Mouse (Mus musculus): ENCODE measurements around the gene Ccdc87. TPM values are rescaled to one million over a fixed set of nuclear protein-coding genes. Genes with fewer than 3 reads are reported as not detected.

The Ccdc87 gene
- polyA plus RNA-seq, 1 experiment from 2014 or later, result 0.20 TPM

- H3K27me3 ChIP-seq, result peaks cover 16% of the 10 kb centered on the region
- no peak for ATAC-seq (ENCODE audit: borderline replicate concordance, extremely low read depth, low FRiP score, low TSS enrichment)
- no peak overlapping the region for H3K27ac ChIP-seq
- 79% methylated on average over 9 of the region's 9 CpGs for WGBS
- H3K4me2 ChIP-seq, result no peak overlapping the region
- H3K36me3 ChIP-seq, result no peaks in the 10 kb centered on the region
- no peak overlapping the region for H3K4me3 ChIP-seq
- H3K9ac ChIP-seq, result no peak overlapping the region
- H3K9me3 ChIP-seq, result no peaks in the 10 kb centered on the region
- H3K4me1 ChIP-seq, result peaks cover 5% of the 10 kb centered on the region; the same call in 1 of the 2 replicates
These were observed 1.7 kb downstream of the Ccdc87 start for GRCm38 (mm10) chr19:4840848-4841247.

- Histone ChIP-seq H3K9ac (no peak overlapping the region), H3K4me1 (peaks cover 5% of the 10 kb centered on the region; the same call in 1 of the 2 replicates), H3K27ac (no peak overlapping the region), H3K4me3 (no peak overlapping the region), H3K27me3 (peaks cover 20% of the 10 kb centered on the region), H3K36me3 (no peaks in the 10 kb centered on the region), H3K9me3 (no peaks in the 10 kb centered on the region), H3K4me2 (no peak overlapping the region)
- WGBS, result 52% methylated on average over 2 of the region's 2 CpGs
- ATAC-seq (ENCODE audit: borderline replicate concordance, extremely low read depth, low FRiP score, low TSS enrichment), result no peak
These were observed 3.4 kb downstream of the Ccdc87 start for GRCm38 (mm10) chr19:4842611-4843010.

- peaks cover 13% of the 10 kb centered on the region; the same call in 1 of the 2 replicates for H3K27me3 ChIP-seq
- ATAC-seq (ENCODE audit: borderline replicate concordance, extremely low read depth, low FRiP score, low TSS enrichment), result no peak
- no peak overlapping the region for H3K4me3 ChIP-seq
- WGBS, result 52% methylated on average over 2 of the region's 2 CpGs
- no peak overlapping the region for H3K9ac ChIP-seq
- H3K4me2 ChIP-seq, result no peak overlapping the region
- H3K4me1 ChIP-seq, result no peaks in the 10 kb centered on the region
- no peaks in the 10 kb centered on the region for H3K9me3 ChIP-seq
- H3K36me3 ChIP-seq, result no peaks in the 10 kb centered on the region
- H3K27ac ChIP-seq, result no peak overlapping the region
These were observed 6.7 kb downstream of the Ccdc87 start for GRCm38 (mm10) chr19:4845846-4846245.

GRCm38 (mm10) chr19:4847490-4847889, 8.3 kb downstream of the Ccdc87 start:
- no peaks in the 10 kb centered on the region for H3K4me1 ChIP-seq
- peaks cover 7% of the 10 kb centered on the region; the same call in 1 of the 2 replicates for H3K27me3 ChIP-seq
- no peak overlapping the region for H3K4me2 ChIP-seq
- WGBS, result 30% methylated on average over 7 of the region's 7 CpGs
- H3K27ac ChIP-seq, result no peak overlapping the region
- H3K4me3 ChIP-seq, result no peak overlapping the region
- no peaks in the 10 kb centered on the region for H3K9me3 ChIP-seq
- H3K9ac ChIP-seq, result no peak overlapping the region
- no peak for ATAC-seq (ENCODE audit: borderline replicate concordance, extremely low read depth, low FRiP score, low TSS enrichment)
- no peaks in the 10 kb centered on the region for H3K36me3 ChIP-seq

- Histone ChIP-seq H3K27ac (no peak overlapping the region), H3K9me3 (no peaks in the 10 kb centered on the region), H3K4me3 (no peak overlapping the region), H3K27me3 (peaks cover 21% of the 10 kb centered on the region; the same call in 1 of the 2 replicates), H3K36me3 (no peaks in the 10 kb centered on the region), H3K4me1 (peaks cover 5% of the 10 kb centered on the region; the same call in 1 of the 2 replicates), H3K9ac (no peak overlapping the region), H3K4me2 (no peak overlapping the region)
- 51% methylated on average over 4 of the region's 4 CpGs for WGBS
- no peak for ATAC-seq (ENCODE audit: borderline replicate concordance, extremely low read depth, low FRiP score, low TSS enrichment)
These were observed 10.6 kb downstream of the Ccdc87 start for GRCm38 (mm10) chr19:4849800-4850199.

GRCm38 (mm10) chr19:4850281-4850680, 11.1 kb downstream of the Ccdc87 start:
- no peak overlapping the region for H3K4me3 ChIP-seq

GRCm38 (mm10) chr19:4854552-4855469, 15.6 kb downstream of the Ccdc87 start, which contains the start of gene Ctsf:
Gene Ctsf (plus strand): TSS chr19:4855130.
- peak within 1 kb of the TSS; percentile 52 for H3K9ac ChIP-seq
- peak; percentile 89; the same call in 1 of the 2 replicates for ATAC-seq (ENCODE audit: borderline replicate concordance, extremely low read depth, low FRiP score, low TSS enrichment)
- WGBS, result 3% methylated on average over 45 of the region's 45 CpGs
- peak within 1 kb of the TSS; percentile 95 for H3K4me2 ChIP-seq
- H3K4me3 ChIP-seq, result peak within 1 kb of the TSS; percentile 51
- no peaks in the 10 kb centered on the region for H3K9me3 ChIP-seq
- H3K27ac ChIP-seq, result no peak within 1 kb of the TSS
- H3K4me1 ChIP-seq, result peaks cover 10% of the 10 kb centered on the region
- H3K36me3 ChIP-seq, result no peaks in the 10 kb centered on the region
- peaks cover 23% of the 10 kb centered on the region; the same call in 1 of the 2 replicates for H3K27me3 ChIP-seq

More at GRCm38 (mm10) chr19:4850281-4850680, 11.1 kb downstream of the Ccdc87 start:
- Histone ChIP-seq H3K9me3 (no peaks in the 10 kb centered on the region), H3K27ac (no peak overlapping the region), H3K9ac (no peak overlapping the region), H3K36me3 (no peaks in the 10 kb centered on the region), H3K4me2 (no peak overlapping the region), H3K4me1 (peaks cover 7% of the 10 kb centered on the region), H3K27me3 (peaks cover 22% of the 10 kb centered on the region; the same call in 1 of the 2 replicates)
- ATAC-seq (ENCODE audit: borderline replicate concordance, extremely low read depth, low FRiP score, low TSS enrichment), result no peak
- WGBS, result 42% methylated on average over 5 of the region's 5 CpGs

GRCm38 (mm10) chr19:4855470-4855820, 16.3 kb downstream of the Ccdc87 start:
- H3K4me2 ChIP-seq, result peak overlapping the region; percentile 95
- no peaks in the 10 kb centered on the region for H3K9me3 ChIP-seq
- H3K4me3 ChIP-seq, result peak overlapping the region; percentile 51
- H3K27ac ChIP-seq, result no peak overlapping the region
- H3K27me3 ChIP-seq, result peaks cover 23% of the 10 kb centered on the region; the same call in 1 of the 2 replicates
- H3K9ac ChIP-seq, result peak overlapping the region; percentile 52
- ATAC-seq (ENCODE audit: borderline replicate concordance, extremely low read depth, low FRiP score, low TSS enrichment), result 0 out of 2 replicates have a peak, but pooled peaks have one; percentile 19
- no peaks in the 10 kb centered on the region for H3K36me3 ChIP-seq
- WGBS, result 3% methylated on average over 14 of the region's 14 CpGs
- peaks cover 10% of the 10 kb centered on the region for H3K4me1 ChIP-seq

- Histone ChIP-seq H3K4me3 (no peak overlapping the region), H3K4me1 (peaks cover 10% of the 10 kb centered on the region), H3K4me2 (no peak overlapping the region), H3K27ac (no peak overlapping the region), H3K9ac (no peak overlapping the region), H3K36me3 (no peaks in the 10 kb centered on the region), H3K9me3 (no peaks in the 10 kb centered on the region), H3K27me3 (peaks cover 23% of the 10 kb centered on the region; the same call in 1 of the 2 replicates)
- ATAC-seq (ENCODE audit: borderline replicate concordance, extremely low read depth, low FRiP score, low TSS enrichment), result no peak
- 68% methylated on average over 4 of the region's 4 CpGs for WGBS
These were observed 16.8 kb downstream of the Ccdc87 start for GRCm38 (mm10) chr19:4855951-4856350.

GRCm38 (mm10) chr19:4859081-4859480, 19.9 kb downstream of the Ccdc87 start:
- H3K27ac ChIP-seq, result no peak overlapping the region
- no peak overlapping the region for H3K9ac ChIP-seq
- no peaks in the 10 kb centered on the region for H3K9me3 ChIP-seq
- H3K4me1 ChIP-seq, result peaks cover 10% of the 10 kb centered on the region
- 49% methylated on average over 6 of the region's 6 CpGs for WGBS
- H3K4me3 ChIP-seq, result no peak overlapping the region
- peaks cover 17% of the 10 kb centered on the region; the same call in 1 of the 2 replicates for H3K27me3 ChIP-seq
- H3K4me2 ChIP-seq, result no peak overlapping the region
- ATAC-seq (ENCODE audit: borderline replicate concordance, extremely low read depth, low FRiP score, low TSS enrichment), result peak; percentile 21; the same call in 1 of the 2 replicates
- H3K36me3 ChIP-seq, result no peaks in the 10 kb centered on the region

- ATAC-seq (ENCODE audit: borderline replicate concordance, extremely low read depth, low FRiP score, low TSS enrichment), result no peak
- Histone ChIP-seq H3K36me3 (no peaks in the 10 kb centered on the region), H3K4me3 (no peak overlapping the region), H3K27me3 (peaks cover 15% of the 10 kb centered on the region; the same call in 1 of the 2 replicates), H3K4me1 (0 out of 2 replicates have a peak, but pooled peaks cover 5% of the 10 kb centered on the region), H3K27ac (no peak overlapping the region), H3K9me3 (no peaks in the 10 kb centered on the region), H3K4me2 (no peak overlapping the region), H3K9ac (no peak overlapping the region)
- 58% methylated on average over 6 of the region's 6 CpGs for WGBS
These were observed 23.9 kb downstream of the Ccdc87 start for GRCm38 (mm10) chr19:4863048-4863447.

GRCm38 (mm10) chr19:4865147-4865546, 26.0 kb downstream of the Ccdc87 start:
- Histone ChIP-seq H3K27ac (no peak overlapping the region), H3K9me3 (no peaks in the 10 kb centered on the region), H3K9ac (no peak overlapping the region), H3K4me3 (no peak overlapping the region), H3K36me3 (no peaks in the 10 kb centered on the region), H3K4me2 (peak overlapping the region; percentile 28), H3K27me3 (peaks cover 15% of the 10 kb centered on the region; the same call in 1 of the 2 replicates), H3K4me1 (0 out of 2 replicates have a peak, but pooled peaks cover 5% of the 10 kb centered on the region)
- 2% methylated on average over 17 of the region's 17 CpGs for WGBS
- ATAC-seq (ENCODE audit: borderline replicate concordance, extremely low read depth, low FRiP score, low TSS enrichment), result peak; percentile 46; the same call in 1 of the 2 replicates

Measured in lung, embryonic 15.5 days (tissue).